Mouse (Mus musculus): ENCODE measurements around the gene Olfr172. TPM values are rescaled to one million over a fixed set of nuclear protein-coding genes. Genes with fewer than 3 reads are reported as not detected.

The Olfr172 gene
- polyA plus RNA-seq, 1 experiment: not detected

- Histone ChIP-seq H3K27me3 (replicated peaks) (no peaks in the 10 kb centered on the region), H3K9me3 (no peaks in the 10 kb centered on the region), H3K36me3 (replicated peaks; ENCODE audit: low read length) (peaks cover 25% of the 10 kb centered on the region), H3K4me3 (replicated peaks) (no peak overlapping the region), H3K4me1 (peaks cover 30% of the 10 kb centered on the region)
- TF ChIP-seq GATA1 (IDR thresholded peaks at IDR 0.05; ENCODE audit: borderline replicate concordance, low read length) (no peak), FLI1 (IDR thresholded peaks at IDR 0.05; ENCODE audit: low read length) (no peak)
These were observed 36.1 kb downstream of the Olfr172 start for GRCm38 (mm10) chr16:58726680-58727476.

DNA sequence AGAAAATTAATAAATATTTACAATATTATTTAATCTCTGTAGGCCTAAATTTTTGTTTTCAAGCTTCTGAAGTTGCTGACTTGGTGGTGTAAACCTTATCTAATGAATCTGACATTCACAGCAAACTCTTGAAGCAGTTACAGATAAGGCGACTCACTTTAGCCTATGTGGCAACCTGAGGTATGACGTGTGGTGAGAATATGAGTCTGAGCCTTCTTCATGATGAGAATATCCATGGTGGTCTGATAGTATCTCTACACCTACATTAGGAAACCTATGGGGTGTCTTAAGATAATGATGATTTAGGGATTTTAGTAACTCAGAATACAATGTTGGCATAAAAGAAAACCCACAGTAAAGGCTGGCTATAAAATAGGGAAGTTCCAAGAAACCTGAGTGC lies 40.7 kb downstream of the Olfr172 start:
- Histone ChIP-seq H3K9me3 (no peaks in the 10 kb centered on the region), H3K4me3 (replicated peaks) (no peak overlapping the region), H3K36me3 (replicated peaks; ENCODE audit: low read length) (no peaks in the 10 kb centered on the region), H3K27me3 (replicated peaks) (peaks cover 4% of the 10 kb centered on the region), H3K4me1 (peaks cover 11% of the 10 kb centered on the region)
- TF ChIP-seq GATA1 (IDR thresholded peaks at IDR 0.05; ENCODE audit: borderline replicate concordance, low read length): no peak
- no peak for TF ChIP-seq FLI1 (IDR thresholded peaks at IDR 0.05; ENCODE audit: low read length)

GRCm38 (mm10) chr16:58718666-58719120 lies 44.3 kb downstream of the Olfr172 start, which contains the start of gene Gpr15:
Gene Gpr15 (minus strand): TSS chr16:58719070.
- peaks cover 4% of the 10 kb centered on the region for H3K27me3 ChIP-seq (replicated peaks)
- H3K4me1 ChIP-seq: peaks cover 5% of the 10 kb centered on the region; the same call in 1 of the 2 replicates
- H3K4me3 ChIP-seq (replicated peaks): no peak within 1 kb of the TSS
- H3K9me3 ChIP-seq: no peaks in the 10 kb centered on the region
- TF ChIP-seq GATA1 (IDR thresholded peaks at IDR 0.05; ENCODE audit: borderline replicate concordance, low read length) (no peak), FLI1 (IDR thresholded peaks at IDR 0.05; ENCODE audit: low read length) (no peak)
- H3K36me3 ChIP-seq (replicated peaks; ENCODE audit: low read length): no peaks in the 10 kb centered on the region

DNA sequence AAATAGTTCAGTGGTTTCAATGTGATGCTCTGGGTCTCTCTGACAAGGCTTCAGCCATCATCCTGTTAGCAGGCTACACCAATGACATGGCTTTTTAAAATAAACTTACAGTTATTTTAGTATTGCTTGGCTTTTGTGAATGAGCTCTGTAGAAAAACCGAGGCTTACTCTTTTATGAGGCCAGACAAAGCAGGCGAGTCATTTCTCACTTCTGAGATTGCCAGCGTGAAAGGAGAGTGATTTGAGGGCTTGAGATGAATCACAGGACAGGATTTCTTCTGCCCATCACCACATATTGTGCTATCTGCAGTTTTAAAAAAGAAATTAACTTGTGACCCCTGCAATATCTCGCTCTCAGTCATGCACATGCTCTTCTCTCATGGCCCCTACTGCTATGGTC lies 48.0 kb downstream of the Olfr172 start:
- TF ChIP-seq GATA1 (IDR thresholded peaks at IDR 0.05; ENCODE audit: borderline replicate concordance, low read length): no peak
- no peak for TF ChIP-seq FLI1 (IDR thresholded peaks at IDR 0.05; ENCODE audit: low read length)
- H3K4me3 ChIP-seq (replicated peaks): no peak overlapping the region
- H3K9me3 ChIP-seq: no peaks in the 10 kb centered on the region
- no peaks in the 10 kb centered on the region for H3K36me3 ChIP-seq (replicated peaks; ENCODE audit: low read length)
- H3K4me1 ChIP-seq: peaks cover 13% of the 10 kb centered on the region; the same call in 1 of the 2 replicates
- H3K27me3 ChIP-seq (replicated peaks): peaks cover 4% of the 10 kb centered on the region

GRCm38 (mm10) chr16:58713128-58713527 lies 49.8 kb downstream of the Olfr172 start:
- H3K27me3 ChIP-seq (replicated peaks): peaks cover 3% of the 10 kb centered on the region
- H3K9me3 ChIP-seq: no peaks in the 10 kb centered on the region
- peaks cover 24% of the 10 kb centered on the region for H3K4me1 ChIP-seq
- TF ChIP-seq GATA1 (IDR thresholded peaks at IDR 0.05; ENCODE audit: borderline replicate concordance, low read length) (no peak), FLI1 (IDR thresholded peaks at IDR 0.05; ENCODE audit: low read length) (no peak)
- H3K36me3 ChIP-seq (replicated peaks; ENCODE audit: low read length): no peaks in the 10 kb centered on the region
- no peak overlapping the region for H3K4me3 ChIP-seq (replicated peaks)

DNA sequence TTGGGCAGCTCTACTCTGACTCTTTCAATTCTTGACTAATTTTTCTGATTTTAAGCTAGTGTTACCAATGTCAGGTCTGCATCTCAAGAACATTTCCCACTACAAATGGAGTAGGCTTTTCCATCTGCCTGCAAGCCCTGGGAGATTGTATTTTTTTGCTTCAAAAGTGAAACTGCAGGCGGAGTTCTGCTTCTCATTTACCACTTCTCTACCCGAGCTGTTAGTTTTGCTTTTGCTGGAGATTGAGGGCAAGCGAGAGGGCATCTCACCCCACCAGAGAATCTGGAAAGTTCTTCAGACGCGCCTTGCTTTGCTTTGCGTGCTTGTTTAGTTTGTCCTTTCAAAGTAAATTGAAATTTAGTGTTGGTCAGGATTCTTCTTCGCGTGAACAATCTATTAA lies 50.8 kb downstream of the Olfr172 start:
- Histone ChIP-seq H3K4me1 (peaks cover 33% of the 10 kb centered on the region), H3K36me3 (replicated peaks; ENCODE audit: low read length) (no peaks in the 10 kb centered on the region), H3K9me3 (no peaks in the 10 kb centered on the region), H3K4me3 (replicated peaks) (peak overlapping the region; percentile 87), H3K27me3 (replicated peaks) (no peaks in the 10 kb centered on the region)
- TF ChIP-seq GATA1 (IDR thresholded peaks at IDR 0.05; ENCODE audit: borderline replicate concordance, low read length) (no peak), FLI1 (IDR thresholded peaks at IDR 0.05; ENCODE audit: low read length) (no peak)

Other genes with a start within 250 kb of the Olfr172 start
- gene St3gal6, start 238.9 kb downstream of the Olfr172 start, polyA plus RNA-seq (2012; ENCODE audit: insufficient read depth, low replicate concordance): 157 and 159 TPM in 2 replicates
- gene Gm813, start 146.2 kb downstream of the Olfr172 start, polyA plus RNA-seq (2012; ENCODE audit: insufficient read depth, low replicate concordance): not detected in 2 replicates
- gene E330017A01Rik, start 124.4 kb downstream of the Olfr172 start, polyA plus RNA-seq (2012; ENCODE audit: insufficient read depth, low replicate concordance): not detected in 2 replicates
- 3.4 and 14.3 TPM in 2 replicates for gene Cpox, start 92.9 kb downstream of the Olfr172 start, polyA plus RNA-seq (2012; ENCODE audit: insufficient read depth, low replicate concordance)
- gene Gpr15, start 44.1 kb downstream of the Olfr172 start, polyA plus RNA-seq (2012; ENCODE audit: insufficient read depth, low replicate concordance): not detected in 2 replicates
- gene Cldnd1, start 35.3 kb downstream of the Olfr172 start, polyA plus RNA-seq (2012; ENCODE audit: insufficient read depth, low replicate concordance): 1.00 and 2.3 TPM in 2 replicates
- gene Olfr173, start 37.1 kb upstream of the Olfr172 start, polyA plus RNA-seq (2012; ENCODE audit: insufficient read depth, low replicate concordance): not detected in 2 replicates
- gene Olfr175-ps1, start 63.6 kb upstream of the Olfr172 start, polyA plus RNA-seq (2012; ENCODE audit: insufficient read depth, low replicate concordance): not detected in 2 replicates
- not detected in 2 replicates for gene Olfr177, start 111.6 kb upstream of the Olfr172 start, polyA plus RNA-seq (2012; ENCODE audit: insufficient read depth, low replicate concordance)
- gene Olfr178, start 128.9 kb upstream of the Olfr172 start, polyA plus RNA-seq (2012; ENCODE audit: insufficient read depth, low replicate concordance): not detected in 2 replicates
- gene Olfr181, start 165.6 kb upstream of the Olfr172 start, polyA plus RNA-seq (2012; ENCODE audit: insufficient read depth, low replicate concordance): not detected in 2 replicates
- gene Olfr180, start 166.2 kb upstream of the Olfr172 start, polyA plus RNA-seq (2012; ENCODE audit: insufficient read depth, low replicate concordance): not detected in 2 replicates
- not detected in 2 replicates for gene Olfr183, start 232.2 kb upstream of the Olfr172 start, polyA plus RNA-seq (2012; ENCODE audit: insufficient read depth, low replicate concordance)

Measured in megakaryocyte, embryonic 14.5 days (primary cell).